Mouse (Mus musculus) brain, embryonic 18.5 days (tissue): ENCODE measurements at regions not wholly inside any gene's neighbourhood (a gene's known extent, or its start where the extent isn't known, plus 50 kb on each side); places are given as distances from the start of the nearest gene placed in this dataset.

Experiments used
- DNase-seq: peaks from one replicate; pipeline ENCODE4 v3.0.0-alpha.2; 2012; ENCODE audit warnings: low read depth, low spot score

GRCm38 (mm10) chr9:113192773-113193172 is 515.3 kb downstream of the Pdcd6ip start:
- no peak for DNase-seq

- DNase-seq: peak; percentile 70
These were observed 516.9 kb downstream of the Pdcd6ip start for GRCm38 (mm10) chr9:113191163-113191562.

DNA sequence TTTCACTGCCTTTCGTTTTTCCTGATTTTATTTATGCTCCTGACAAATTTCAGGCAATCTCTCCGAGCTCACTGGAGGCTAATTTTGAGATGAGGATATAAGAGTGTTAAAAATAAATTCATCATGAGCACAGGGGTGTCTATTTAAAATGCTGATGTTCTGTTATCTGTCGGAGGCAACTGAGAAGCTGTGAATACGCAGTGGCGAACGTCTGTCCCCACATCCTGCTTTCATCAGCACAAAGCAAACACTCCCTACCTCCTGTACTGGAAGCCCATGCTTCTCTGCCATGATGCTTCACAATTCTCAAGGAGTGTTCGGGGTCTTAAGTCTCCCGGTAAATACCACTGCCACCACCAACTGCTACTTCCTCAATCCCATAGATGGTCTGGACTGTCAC is 526.9 kb downstream of the Pdcd6ip start:
- no peak for DNase-seq

GRCm38 (mm10) chr9:113177918-113178235 is 530.2 kb downstream of the Pdcd6ip start:
- no peak for DNase-seq

DNA sequence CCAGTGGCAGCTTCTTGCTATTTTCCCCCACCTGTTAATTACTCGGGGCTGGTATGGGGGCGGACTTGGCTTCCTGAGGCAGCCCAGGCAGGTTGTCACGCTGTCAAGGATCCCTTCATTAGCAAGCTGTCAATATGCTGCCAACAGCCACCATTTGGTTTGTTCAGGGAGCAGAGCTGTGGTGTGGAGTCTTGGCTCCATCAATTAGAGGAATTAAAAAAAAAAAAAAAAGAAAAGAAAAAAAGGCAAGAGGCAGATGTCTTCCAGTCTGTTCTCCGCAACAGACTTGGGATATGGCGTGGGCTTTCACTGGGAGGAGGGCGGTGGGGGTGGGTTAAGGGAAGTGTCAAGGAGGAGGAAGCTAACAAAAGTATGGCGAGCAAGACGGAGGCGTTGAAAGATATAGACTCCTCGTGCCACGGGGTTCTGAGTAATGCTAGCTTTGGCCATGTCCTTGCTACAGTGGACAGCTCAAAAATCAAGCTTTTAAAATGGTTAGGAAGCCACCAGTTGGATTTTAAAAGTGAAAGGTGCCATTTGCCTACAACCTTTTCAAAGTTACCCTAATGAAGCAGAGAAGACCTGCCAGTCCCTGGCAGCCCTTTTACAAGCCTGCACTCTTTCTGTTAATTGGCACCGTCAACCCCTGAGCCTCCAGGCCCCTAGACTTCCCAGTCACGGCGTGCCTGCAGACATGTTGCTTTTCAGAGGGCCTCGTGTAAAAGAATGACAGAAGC is 530.7 kb downstream of the Pdcd6ip start:
- peak; percentile 88 for DNase-seq

GRCm38 (mm10) chr9:113171767-113172405 is 536.2 kb downstream of the Pdcd6ip start:
- DNase-seq: no peak

- no peak for DNase-seq
These were observed 544.9 kb downstream of the Pdcd6ip start for GRCm38 (mm10) chr9:113162897-113163874.

DNA sequence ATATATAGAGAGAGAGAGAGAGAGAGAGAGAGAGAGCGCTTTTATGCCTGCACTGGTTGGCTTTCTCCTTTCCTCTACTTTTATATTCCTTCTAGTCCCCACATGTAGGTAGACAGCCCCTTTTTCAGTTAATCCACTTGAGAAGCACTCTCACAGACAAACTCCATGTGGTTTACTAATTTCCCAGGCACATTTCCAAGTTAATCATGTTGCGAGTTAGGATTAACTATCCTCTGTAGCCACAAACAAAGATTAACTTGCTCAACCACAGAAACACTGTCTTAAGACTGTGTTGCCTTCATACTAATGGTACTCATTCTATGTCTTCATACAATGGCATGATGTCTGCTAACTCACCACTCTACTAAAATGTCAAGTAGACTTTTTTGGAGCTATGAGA is 548.0 kb downstream of the Pdcd6ip start:
- DNase-seq: no peak

DNA sequence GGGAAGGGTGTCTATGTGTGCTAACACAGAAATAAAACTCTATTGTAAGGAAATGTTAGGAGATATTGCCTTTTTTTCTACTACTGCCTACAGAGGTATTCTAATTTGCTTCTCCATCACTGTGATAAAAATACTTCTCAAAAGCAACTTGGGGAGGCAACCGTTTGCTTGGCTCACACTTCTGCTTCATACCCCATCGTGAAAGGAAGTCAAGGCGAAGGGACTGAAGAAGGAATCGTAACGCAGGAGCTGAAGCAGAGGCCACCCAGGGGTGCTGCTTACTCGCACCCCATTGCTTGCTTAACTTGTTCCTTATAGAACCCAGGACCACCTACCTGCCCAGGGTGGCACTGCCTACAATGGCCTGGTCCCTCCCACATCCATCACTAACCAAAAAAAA is 550.0 kb downstream of the Pdcd6ip start:
- DNase-seq: no peak

GRCm38 (mm10) chr9:113157474-113158076 is 550.5 kb downstream of the Pdcd6ip start:
- DNase-seq: no peak

- DNase-seq: no peak
These were observed 551.4 kb downstream of the Pdcd6ip start for GRCm38 (mm10) chr9:113156707-113157106.

DNA sequence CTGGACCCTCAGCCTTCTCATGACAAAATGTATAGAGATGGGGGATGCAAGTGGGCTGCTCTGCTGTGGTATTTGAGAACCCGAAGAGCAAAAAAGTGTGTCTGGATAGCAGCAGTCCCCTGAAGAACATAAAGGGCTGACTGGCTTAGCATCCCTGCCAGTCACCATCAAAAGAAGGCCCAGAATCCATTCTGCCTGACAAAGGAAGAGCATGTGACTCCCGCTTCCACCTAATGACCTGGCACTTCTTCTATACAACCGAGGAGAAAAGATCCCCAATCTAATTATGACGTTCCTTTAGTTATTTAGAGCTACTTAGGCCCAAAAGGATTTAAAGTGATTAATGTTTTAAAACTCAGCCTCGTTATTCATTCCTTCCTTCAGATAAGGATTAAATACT is 559.0 kb downstream of the Pdcd6ip start:
- DNase-seq: no peak

DNA sequence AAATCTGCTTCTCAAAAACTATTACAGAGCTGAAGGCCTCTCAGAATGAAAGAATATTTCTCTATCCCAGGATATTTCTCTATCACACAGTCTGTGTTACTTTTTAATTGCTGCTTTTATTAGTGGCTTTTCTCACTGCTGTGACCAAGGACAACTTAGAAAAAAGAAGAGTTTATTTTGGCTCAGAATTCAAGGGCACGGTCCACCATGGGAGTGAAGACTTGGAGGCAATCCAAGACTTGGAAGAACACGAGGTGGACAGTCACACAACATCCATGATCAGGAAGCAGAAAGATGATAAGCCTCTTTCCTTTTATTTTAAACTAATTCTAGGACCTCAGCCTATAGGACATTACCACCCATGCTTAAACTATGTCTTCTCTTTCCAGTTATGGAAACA is 561.5 kb downstream of the Pdcd6ip start:
- no peak for DNase-seq

GRCm38 (mm10) chr9:113145036-113145435 is 563.0 kb downstream of the Pdcd6ip start:
- DNase-seq: no peak

GRCm38 (mm10) chr9:113134611-113135010 is 573.4 kb downstream of the Pdcd6ip start:
- no peak for DNase-seq

- DNase-seq: no peak
These were observed 584.9 kb downstream of the Pdcd6ip start for GRCm38 (mm10) chr9:113123004-113123692.

DNA sequence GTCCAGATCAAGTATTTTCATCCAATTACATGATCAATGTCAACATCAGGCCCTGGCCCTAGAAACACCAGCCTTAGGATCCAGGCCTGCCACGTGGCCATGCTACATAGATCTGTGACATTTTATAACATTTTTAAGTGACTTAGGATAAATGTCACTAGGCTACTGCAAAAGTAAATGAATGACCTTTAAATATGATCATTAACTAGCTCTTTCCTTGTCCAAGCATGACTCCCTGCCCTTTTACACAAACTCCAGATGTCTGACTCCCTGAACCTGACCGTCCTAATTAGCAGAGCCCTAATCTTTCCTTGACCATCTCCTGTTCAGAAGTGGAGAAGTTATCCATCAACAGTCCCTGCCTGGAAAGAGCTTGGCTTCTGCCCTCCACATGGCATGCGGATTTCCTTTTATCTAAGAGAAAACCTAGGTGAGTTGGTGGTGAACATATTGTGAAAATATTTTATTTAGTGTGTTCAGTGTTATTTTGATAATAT is 585.8 kb downstream of the Pdcd6ip start:
- DNase-seq: no peak

GRCm38 (mm10) chr9:113120385-113120784 is 587.7 kb downstream of the Pdcd6ip start:
- no peak for DNase-seq

DNA sequence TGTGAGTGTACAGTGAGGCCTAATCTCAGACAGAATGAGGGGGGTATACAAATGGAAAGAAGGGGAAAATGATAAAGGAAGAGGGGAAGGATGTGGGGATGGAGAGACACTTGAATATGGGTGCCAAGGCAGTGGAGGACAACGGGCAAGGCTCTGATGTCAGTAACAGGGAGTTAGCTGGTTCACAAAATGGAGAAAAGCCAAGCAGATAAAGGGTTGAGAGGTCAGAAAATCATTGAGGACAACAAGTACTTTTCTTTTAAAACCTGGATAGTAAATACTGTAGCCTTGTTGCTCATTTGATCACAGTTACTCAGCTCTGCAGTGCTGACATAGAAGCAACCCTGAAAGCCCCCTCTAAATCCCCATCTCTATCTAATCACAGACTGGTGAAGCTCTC is 588.3 kb downstream of the Pdcd6ip start:
- no peak for DNase-seq

DNA sequence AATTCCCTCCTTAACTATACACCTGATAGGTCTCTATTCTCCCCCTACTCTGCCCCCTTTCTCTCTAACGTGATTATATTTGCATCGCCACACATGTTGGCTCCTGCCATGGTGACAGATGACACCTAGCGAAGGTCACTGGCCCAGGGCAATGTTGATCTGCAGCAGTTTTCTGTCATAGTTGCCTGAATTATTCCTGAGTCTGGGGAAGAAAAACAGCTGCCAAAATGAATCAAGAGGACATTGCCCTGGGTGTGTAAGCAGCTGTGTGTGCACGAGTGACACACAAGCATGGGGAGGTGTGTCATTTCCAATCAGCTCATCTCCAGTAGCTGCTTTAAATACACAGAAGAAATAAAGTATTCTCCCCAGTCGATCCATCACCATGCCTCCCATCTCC is 592.5 kb downstream of the Pdcd6ip start:
- DNase-seq: no peak

DNA sequence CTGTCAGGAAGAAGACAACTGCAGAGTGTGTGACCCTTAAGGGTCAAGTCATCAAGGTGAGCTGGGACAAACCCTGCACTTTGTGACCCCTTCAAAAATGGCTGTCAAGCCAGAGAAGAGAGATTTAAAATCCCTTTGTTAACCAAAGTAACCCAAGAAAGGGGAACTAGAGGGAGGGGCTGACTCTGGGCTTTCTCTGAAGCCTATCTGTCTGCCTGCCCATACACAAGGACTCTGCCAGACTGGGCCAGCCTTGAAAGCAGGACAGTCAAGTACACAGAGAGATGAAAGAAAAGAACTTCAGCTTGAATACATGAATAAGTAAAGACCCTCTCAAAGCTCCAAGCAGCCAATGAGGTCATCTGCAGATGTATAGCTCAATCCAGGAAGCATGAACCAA is 595.3 kb downstream of the Pdcd6ip start:
- no peak for DNase-seq
